Mouse (Mus musculus): ENCODE measurements around the gene Atmin. TPM values are rescaled to one million over a fixed set of nuclear protein-coding genes. Genes with fewer than 3 reads are reported as not detected.

Atmin gene
- polyA plus RNA-seq, 1 experiment from 2014 or later: 16.7 TPM

- Histone ChIP-seq H3K36me3 (peaks cover 34% of the 10 kb centered on the region), H3K9ac (replicated peaks) (no peak overlapping the region), H3K9me3 (no peaks in the 10 kb centered on the region), H3K4me2 (replicated peaks) (no peak overlapping the region), H3K27me3 (no peaks in the 10 kb centered on the region), H3K27ac (replicated peaks) (no peak overlapping the region), H3K4me3 (no peak overlapping the region), H3K4me1 (no peaks in the 10 kb centered on the region)
- 90% methylated on average over 9 of the region's 9 CpGs for WGBS
- no peak for ATAC-seq (replicated peaks)
Observed at GRCm38 (mm10) chr8:116954415-116954814, 11.2 kb downstream of the Atmin start.

- no peak overlapping the region for H3K9ac ChIP-seq (replicated peaks)
- H3K4me3 ChIP-seq: no peak overlapping the region
- no peaks in the 10 kb centered on the region for H3K36me3 ChIP-seq
- no peak overlapping the region for H3K27ac ChIP-seq (replicated peaks)
- H3K4me2 ChIP-seq (replicated peaks): no peak overlapping the region
- no peaks in the 10 kb centered on the region for H3K9me3 ChIP-seq
- H3K4me1 ChIP-seq: no peaks in the 10 kb centered on the region
- H3K27me3 ChIP-seq: no peaks in the 10 kb centered on the region
- no peak for ATAC-seq (replicated peaks)
- 82% methylated on average over 6 of the region's 6 CpGs for WGBS
Observed at GRCm38 (mm10) chr8:116969531-116969930, 26.3 kb downstream of the Atmin start.

- no peaks in the 10 kb centered on the region for H3K27me3 ChIP-seq
- no peaks in the 10 kb centered on the region for H3K9me3 ChIP-seq
- no peak overlapping the region for H3K4me3 ChIP-seq
- H3K4me1 ChIP-seq: peaks cover 12% of the 10 kb centered on the region
- H3K36me3 ChIP-seq: no peaks in the 10 kb centered on the region
- 34% methylated on average over 5 of the region's 5 CpGs for WGBS
- H3K9ac ChIP-seq (replicated peaks): no peak overlapping the region
- H3K27ac ChIP-seq (replicated peaks): no peak overlapping the region
- ATAC-seq (replicated peaks): no peak
- H3K4me2 ChIP-seq (replicated peaks): no peak overlapping the region
Observed at GRCm38 (mm10) chr8:116975066-116975465, 31.9 kb downstream of the Atmin start.

- no peak overlapping the region for H3K9ac ChIP-seq (replicated peaks)
- 50% methylated on average over 5 of the region's 5 CpGs for WGBS
- H3K27ac ChIP-seq (replicated peaks): no peak overlapping the region
- no peak overlapping the region for H3K4me2 ChIP-seq (replicated peaks)
- no peak for ATAC-seq (replicated peaks)
- H3K27me3 ChIP-seq: no peaks in the 10 kb centered on the region
- H3K9me3 ChIP-seq: no peaks in the 10 kb centered on the region
- no peak overlapping the region for H3K4me3 ChIP-seq
- peaks cover 12% of the 10 kb centered on the region for H3K4me1 ChIP-seq
- H3K36me3 ChIP-seq: no peaks in the 10 kb centered on the region
Observed at GRCm38 (mm10) chr8:116975606-116976005, 32.4 kb downstream of the Atmin start.

GRCm38 (mm10) chr8:116978052-116978451, 34.9 kb downstream of the Atmin start:
- H3K4me3 ChIP-seq: peak overlapping the region; percentile 74
- peak overlapping the region; percentile 49; the same call in 1 of the 2 replicates for H3K27ac ChIP-seq (replicated peaks)
- H3K4me2 ChIP-seq (replicated peaks): peak overlapping the region; percentile 69
- peaks cover 12% of the 10 kb centered on the region for H3K4me1 ChIP-seq
- H3K9me3 ChIP-seq: no peaks in the 10 kb centered on the region
- no peaks in the 10 kb centered on the region for H3K36me3 ChIP-seq
- H3K9ac ChIP-seq (replicated peaks): peak overlapping the region; percentile 38
- H3K27me3 ChIP-seq: no peaks in the 10 kb centered on the region
- ATAC-seq (replicated peaks): no peak
- 27% methylated on average over 8 of the region's 8 CpGs for WGBS

- H3K9ac ChIP-seq (replicated peaks): peak within 1 kb of the TSS; percentile 38
Observed at GRCm38 (mm10) chr8:116978631-116979256, 35.6 kb downstream of the Atmin start, which contains the start of gene 1700030J22Rik. TSS of gene 1700030J22Rik (minus strand) at chr8:116978959.

GRCm38 (mm10) chr8:116980117-116980516, 36.9 kb downstream of the Atmin start:
- H3K27ac ChIP-seq (replicated peaks): no peak overlapping the region
- no peak overlapping the region for H3K9ac ChIP-seq (replicated peaks)
- H3K9me3 ChIP-seq: no peaks in the 10 kb centered on the region
- no peak overlapping the region for H3K4me3 ChIP-seq
- H3K27me3 ChIP-seq: no peaks in the 10 kb centered on the region
- H3K4me2 ChIP-seq (replicated peaks): no peak overlapping the region
- WGBS: 12% methylated on average over 4 of the region's 4 CpGs
- no peak for ATAC-seq (replicated peaks)
- H3K36me3 ChIP-seq: no peaks in the 10 kb centered on the region
- H3K4me1 ChIP-seq: peaks cover 12% of the 10 kb centered on the region

More at GRCm38 (mm10) chr8:116978631-116979256, 35.6 kb downstream of the Atmin start, which contains the start of gene 1700030J22Rik:
- Histone ChIP-seq H3K9me3 (no peaks in the 10 kb centered on the region), H3K36me3 (no peaks in the 10 kb centered on the region), H3K4me2 (replicated peaks) (peak within 1 kb of the TSS; percentile 69), H3K4me3 (peak within 1 kb of the TSS; percentile 74), H3K27ac (replicated peaks) (peak within 1 kb of the TSS; percentile 49), H3K27me3 (no peaks in the 10 kb centered on the region), H3K4me1 (peaks cover 12% of the 10 kb centered on the region)
- peak; percentile 99 for ATAC-seq (replicated peaks)
- under 1% methylated on average over 44 of the region's 46 CpGs for WGBS

GRCm38 (mm10) chr8:116989842-116990241, 46.6 kb downstream of the Atmin start:
- H3K27ac ChIP-seq (replicated peaks): no peak overlapping the region
- no peak for ATAC-seq (replicated peaks)
- 96% methylated on average over 3 of the region's 3 CpGs for WGBS

GRCm38 (mm10) chr8:116991241-116991640, 48.0 kb downstream of the Atmin start:
- H3K27me3 ChIP-seq: no peaks in the 10 kb centered on the region
- peaks cover 16% of the 10 kb centered on the region for H3K4me1 ChIP-seq
- ATAC-seq (replicated peaks): no peak
- 66% methylated on average over 8 of the region's 8 CpGs for WGBS
- H3K27ac ChIP-seq (replicated peaks): no peak overlapping the region
- H3K4me3 ChIP-seq: no peak overlapping the region
- H3K4me2 ChIP-seq (replicated peaks): no peak overlapping the region
- H3K9me3 ChIP-seq: no peaks in the 10 kb centered on the region
- no peak overlapping the region for H3K9ac ChIP-seq (replicated peaks)
- no peaks in the 10 kb centered on the region for H3K36me3 ChIP-seq

More at GRCm38 (mm10) chr8:116989842-116990241, 46.6 kb downstream of the Atmin start:
- no peaks in the 10 kb centered on the region for H3K9me3 ChIP-seq
- no peak overlapping the region for H3K4me3 ChIP-seq
- no peak overlapping the region for H3K9ac ChIP-seq (replicated peaks)
- H3K4me2 ChIP-seq (replicated peaks): no peak overlapping the region
- H3K4me1 ChIP-seq: peaks cover 16% of the 10 kb centered on the region
- H3K27me3 ChIP-seq: no peaks in the 10 kb centered on the region
- H3K36me3 ChIP-seq: no peaks in the 10 kb centered on the region

GRCm38 (mm10) chr8:116992176-116992971, 49.2 kb downstream of the Atmin start:
- Histone ChIP-seq H3K9me3 (no peaks in the 10 kb centered on the region), H3K27ac (replicated peaks) (no peak overlapping the region), H3K9ac (replicated peaks) (peak overlapping the region; percentile 49), H3K4me2 (replicated peaks) (peak overlapping the region; percentile 88), H3K27me3 (no peaks in the 10 kb centered on the region), H3K4me1 (peaks cover 16% of the 10 kb centered on the region), H3K4me3 (peak overlapping the region; percentile 57), H3K36me3 (no peaks in the 10 kb centered on the region)
- ATAC-seq (replicated peaks): no peak
- 6% methylated on average over 23 of the region's 23 CpGs for WGBS

- Histone ChIP-seq H3K9ac (replicated peaks) (peak within 1 kb of the TSS; percentile 49), H3K36me3 (no peaks in the 10 kb centered on the region), H3K4me3 (peak within 1 kb of the TSS; percentile 57), H3K27me3 (no peaks in the 10 kb centered on the region), H3K27ac (replicated peaks) (peak within 1 kb of the TSS; percentile 16; the same call in 1 of the 2 replicates), H3K4me2 (replicated peaks) (peak within 1 kb of the TSS; percentile 88), H3K9me3 (no peaks in the 10 kb centered on the region), H3K4me1 (peaks cover 16% of the 10 kb centered on the region)
- under 1% methylated on average over 56 of the region's 56 CpGs for WGBS
- peak; percentile 100 for ATAC-seq (replicated peaks)
Observed at GRCm38 (mm10) chr8:116993095-116993867, 50.1 kb downstream of the Atmin start, which contains the start of gene Gcsh. TSS of gene Gcsh (minus strand) at chr8:116993537.
